Mouse (Mus musculus): ENCODE measurements around the gene Sap18.

GRCm38 (mm10) chr14:57789311-57789710 lies 8.7 kb upstream of the Sap18 start:
- TF ChIP-seq CTCF (conservative IDR thresholded peaks at IDR 0.05; ENCODE audit: insufficient read depth, insufficient read length, low read depth, low read length) (no peak), POLR2A (IDR thresholded peaks at IDR 0.05; ENCODE audit: low read depth, low read length) (no peak)

All from kidney, adult 2 months (tissue).